Mouse (Mus musculus): ENCODE measurements around the gene Ptpn7. TPM values are rescaled to one million over a fixed set of nuclear protein-coding genes. Genes with fewer than 3 reads are reported as not detected.

Gene Ptpn7
- total and polyA plus RNA-seq, 3 experiments = 61.4 to 81.9 (median 81.9) TPM

- dilution Hi-C loops (cut with MboI; ENCODE audit: extremely low pct_ligation_motif_present, extremely low pct_unique_long_range_greater_than_20kb, low sequenced_read_pairs) (no loop called here), in situ Hi-C loops (cut with MboI; ENCODE audit: low pct_ligation_motif_present, low pct_unique_long_range_greater_than_20kb, low sequenced_read_pairs) (no loop called here)
- no peaks in the 10 kb centered on the region for H3K27me3 ChIP-seq (replicated peaks)
- peak within 1 kb of the TSS; percentile 79 to 86 (median 82) for H3K4me3 ChIP-seq (replicated peaks in 1 of 3; ENCODE audit: low read depth in 2 of 3, low read length in 2 of 3, poor library complexity in 1 of 3)
- peaks cover 14% of the 10 kb centered on the region for H3K79me2 ChIP-seq (replicated peaks; ENCODE audit: control insufficient read depth, extremely low read depth, insufficient read depth, poor library complexity, severe bottlenecking)
- DNase-seq (ENCODE audit: extremely low read depth) = no peak
- peak within 1 kb of the TSS; percentile 67 for H3K9ac ChIP-seq (ENCODE audit: insufficient read depth, low read depth)
- TF ChIP-seq SIN3A (IDR thresholded peaks at IDR 0.05; ENCODE audit: low read length) = no peak
- no peak for TF ChIP-seq IRF4 (IDR thresholded peaks at IDR 0.05; ENCODE audit: low read depth, low read length)
- no peak for TF ChIP-seq CTCF (conservative IDR thresholded peaks at IDR 0.05 in 1 of 2, IDR thresholded peaks at IDR 0.05 in 1 of 2; ENCODE audit: low read depth in 2 of 2, low read length in 2 of 2)
- peak; percentile 18; the same call in 1 of the 2 replicates for TF ChIP-seq MEF2A (IDR thresholded peaks at IDR 0.05; ENCODE audit: borderline replicate concordance, low read depth, low read length)
- TF ChIP-seq RCOR1 (conservative IDR thresholded peaks at IDR 0.05; ENCODE audit: low read depth, low read length) = no peak
- TF ChIP-seq E2F4 (IDR thresholded peaks at IDR 0.05; ENCODE audit: insufficient replicate concordance, low read depth, low read length) = no peak
- no peak for TF ChIP-seq PAX5 (IDR thresholded peaks at IDR 0.05; ENCODE audit: low read length)
- TF ChIP-seq NRF1 (IDR thresholded peaks at IDR 0.05; ENCODE audit: low read depth, low read length) = 0 out of 2 replicates have a peak, but pooled peaks have one; percentile 16
- no peak for TF ChIP-seq GABPA (IDR thresholded peaks at IDR 0.05; ENCODE audit: insufficient replicate concordance, low read depth, low read length)
- no peak for TF ChIP-seq ETS1 (conservative IDR thresholded peaks at IDR 0.05; ENCODE audit: low read depth, low read length)
- TF ChIP-seq MXI1 (IDR thresholded peaks at IDR 0.05; ENCODE audit: low read depth, low read length) = no peak
- TF ChIP-seq CHD2 (IDR thresholded peaks at IDR 0.05; ENCODE audit: low read length) = 0 out of 2 replicates have a peak, but pooled peaks have one; percentile 15
- TF ChIP-seq USF2 (conservative IDR thresholded peaks at IDR 0.05; ENCODE audit: low read depth, low read length) = no peak
- TF ChIP-seq BHLHE40 (IDR thresholded peaks at IDR 0.05; ENCODE audit: low read depth, low read length) = no peak
- TF ChIP-seq RAD21 (IDR thresholded peaks at IDR 0.05; ENCODE audit: low read depth, low read length) = no peak
- TF ChIP-seq TBP (conservative IDR thresholded peaks at IDR 0.05; ENCODE audit: low read depth, low read length) = no peak
- TF ChIP-seq TCF12 (IDR thresholded peaks at IDR 0.05; ENCODE audit: low read depth, low read length) = no peak
- no peak for TF ChIP-seq KAT2A (IDR thresholded peaks at IDR 0.05; ENCODE audit: insufficient replicate concordance, low read length)
- no peak for TF ChIP-seq ZMIZ1 (IDR thresholded peaks at IDR 0.05; ENCODE audit: low read depth, low read length)
- no peak for TF ChIP-seq ZNF384 (IDR thresholded peaks at IDR 0.05; ENCODE audit: low read depth, low read length)
- no peak for TF ChIP-seq CHD1 (IDR thresholded peaks at IDR 0.05; ENCODE audit: low read depth, low read length)
- no peak for TF ChIP-seq MAZ (IDR thresholded peaks at IDR 0.05; ENCODE audit: low read depth, low read length)
- TF ChIP-seq POLR2A (IDR thresholded peaks at IDR 0.05; ENCODE audit: low read depth, low read length) = peak; percentile 32
- TF ChIP-seq JUN (IDR thresholded peaks at IDR 0.05; ENCODE audit: insufficient read depth, low read depth, low read length) = no peak
- no peak for TF ChIP-seq USF1 (IDR thresholded peaks at IDR 0.05; ENCODE audit: low read depth, low read length)
- no peak for TF ChIP-seq HCFC1 (IDR thresholded peaks at IDR 0.05; ENCODE audit: low read depth, low read length)
- no peak for TF ChIP-seq JUND (conservative IDR thresholded peaks at IDR 0.05; ENCODE audit: low read depth, low read length)
- no peak for TF ChIP-seq POLR2AphosphoS2 (IDR thresholded peaks at IDR 0.05; ENCODE audit: low read depth, low read length)
- no peak for TF ChIP-seq MAX (IDR thresholded peaks at IDR 0.05; ENCODE audit: low read length)
- no peak; the same call in 1 of the 2 replicates for TF ChIP-seq UBTF (IDR thresholded peaks at IDR 0.05; ENCODE audit: low read depth, low read length)
- no peak for TF ChIP-seq EP300 (IDR thresholded peaks at IDR 0.05; ENCODE audit: low read length)
- TF ChIP-seq SMC3 (IDR thresholded peaks at IDR 0.05; ENCODE audit: low read depth, low read length) = no peak
- no peak for TF ChIP-seq ZC3H11A (IDR thresholded peaks at IDR 0.05; ENCODE audit: low read depth, low read length)
- no peak for TF ChIP-seq NELFE (IDR thresholded peaks at IDR 0.05; ENCODE audit: low read depth, low read length)
- H3K4me1 ChIP-seq (ENCODE audit: control insufficient read depth in 1 of 2, insufficient read depth in 2 of 2) = peaks cover 10 to 67% of the 10 kb centered on the region in 2 experiments
- H3K27ac ChIP-seq (ENCODE audit: insufficient read depth, low read depth) = peak within 1 kb of the TSS; percentile 34
- H3K36me3 ChIP-seq (replicated peaks in 1 of 2; ENCODE audit: control insufficient read depth in 1 of 2, insufficient read depth in 1 of 2, low read length in 1 of 2) = peaks cover 29 to 66% of the 10 kb centered on the region in 2 experiments
- no peaks in the 10 kb centered on the region for H3K9me3 ChIP-seq (replicated peaks; ENCODE audit: low read length)
- H3K4me2 ChIP-seq (ENCODE audit: insufficient read depth, low read depth, poor library complexity, severe bottlenecking) = peak within 1 kb of the TSS; percentile 88
Observed at GRCm38 (mm10) chr1:135146077-135146945, 13.8 kb downstream of the Ptpn7 start, which contains the start of gene Arl8a. Gene Arl8a, plus strand, starts transcription at chr1:135146824.

Data from CH12.LX (cell line).